Mouse (Mus musculus) spleen, adult 2 months (tissue): ENCODE measurements around the gene Edem2.

Source experiments
- CTCF ChIP-seq: fragments of 200-500 bp; IDR thresholded peaks from 2 replicates; pipeline ENCODE4 v1.5.1; 2011; ENCODE audit warnings: mild to moderate bottlenecking, inconsistent platforms; ENCODE audit not compliant: insufficient read depth, insufficient read length, insufficient replicate concordance; ENCODE audit errors: extremely low read depth
- POLR2A ChIP-seq: fragments of 200-500 bp; IDR thresholded peaks from 2 replicates; pipeline ENCODE4 v1.6.1; 2011; ENCODE audit warnings: low read depth, low read length, inconsistent platforms

DNA sequence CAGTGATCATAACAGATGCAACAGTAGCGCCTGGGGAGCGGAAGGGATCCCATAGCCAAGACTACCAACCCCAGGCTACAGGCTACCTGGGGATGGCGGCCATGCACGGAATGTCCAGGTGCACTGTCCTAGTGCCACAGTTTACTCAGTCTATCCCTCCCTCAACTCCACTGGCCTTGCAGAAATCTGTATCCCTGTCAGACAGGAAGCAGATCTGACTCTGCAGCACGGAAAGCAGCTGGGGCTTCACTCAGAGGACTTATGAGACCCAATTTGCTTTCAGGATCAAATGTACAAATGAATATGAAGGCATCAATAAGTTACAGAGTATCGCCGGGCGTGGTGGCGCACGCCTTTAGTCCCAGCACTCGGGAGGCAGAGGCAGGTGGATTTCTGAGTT, 41.5 kb downstream of the Edem2 start:
- TF ChIP-seq POLR2A, result no peak
- TF ChIP-seq CTCF, result no peak
